Mouse (Mus musculus): ENCODE results near the gene Epb42. TPM values are rescaled to one million over a fixed set of nuclear protein-coding genes. Genes with fewer than 3 reads are reported as not detected.

Epb42 gene
- polyA plus RNA-seq, 1 experiment from 2014 or later: 0.78 TPM

DNA sequence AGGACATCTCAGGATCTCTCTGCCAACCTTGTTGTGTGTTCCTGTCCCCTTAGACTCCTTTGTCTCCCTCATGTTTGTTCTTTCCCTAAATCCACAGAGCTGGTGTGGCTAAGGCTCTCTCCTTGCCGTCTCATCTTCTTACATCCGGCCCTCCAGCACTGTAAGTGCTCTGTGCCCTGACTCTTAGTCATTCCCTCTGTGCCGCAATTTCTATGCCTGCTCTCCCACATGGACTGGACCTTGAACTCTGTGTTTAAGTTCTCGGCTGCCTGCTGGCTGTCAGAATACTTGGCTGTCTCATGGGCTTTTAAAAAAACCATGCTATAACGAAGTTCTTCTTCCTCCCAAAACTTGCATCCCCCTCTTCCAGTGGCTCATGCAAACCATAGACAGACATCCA is 14.0 kb downstream of the Epb42 start:
- H3K27me3 ChIP-seq (ENCODE audit: insufficient read depth, low read length): no peaks in the 10 kb centered on the region
- H3K4me2 ChIP-seq: no peak overlapping the region
- no peak overlapping the region for H3K27ac ChIP-seq (ENCODE audit: low read depth)
- H3K9me3 ChIP-seq (ENCODE audit: low read depth, low read length): no peaks in the 10 kb centered on the region
- ATAC-seq (ENCODE audit: insufficient read depth): no peak
- no peak for TF ChIP-seq CTCF (IDR thresholded peaks at IDR 0.05; ENCODE audit: low read depth)
- no peak for DNase-seq
- WGBS: 48% methylated on average over 5 of the region's 5 CpGs
- no peak overlapping the region for H3K4me3 ChIP-seq (ENCODE audit: low read depth, low read length)
- H3K36me3 ChIP-seq (ENCODE audit: insufficient read depth): peaks cover 1% of the 10 kb centered on the region; the same call in 1 of the 2 replicates
- H3K9ac ChIP-seq: no peak overlapping the region
- no peaks in the 10 kb centered on the region for H3K4me1 ChIP-seq (ENCODE audit: insufficient read depth)

DNA sequence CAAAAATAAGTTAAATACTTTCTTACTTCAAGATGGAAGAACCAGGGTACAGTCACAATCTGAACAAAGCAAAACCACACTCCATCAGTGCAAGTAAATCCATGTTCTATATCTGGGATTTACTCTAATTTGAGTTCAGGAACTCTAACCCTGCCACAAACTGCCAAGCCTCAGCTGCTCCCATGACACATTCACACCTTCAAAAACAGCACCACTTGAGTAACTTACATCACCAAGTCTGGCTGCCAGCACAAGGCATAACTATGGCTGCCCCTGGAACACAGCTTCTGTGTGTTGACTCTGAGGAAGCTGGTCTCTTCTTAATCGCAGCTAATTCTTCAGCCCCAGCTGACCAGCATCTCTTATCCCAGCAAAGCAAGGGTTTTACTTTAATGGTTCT is 19.7 kb downstream of the Epb42 start:
- ATAC-seq (ENCODE audit: insufficient read depth) (no peak), DNase-seq (no peak)
- Histone ChIP-seq H3K4me1 (ENCODE audit: insufficient read depth) (no peaks in the 10 kb centered on the region), H3K4me2 (no peak overlapping the region), H3K9ac (no peak overlapping the region), H3K27me3 (ENCODE audit: insufficient read depth, low read length) (no peaks in the 10 kb centered on the region), H3K4me3 (ENCODE audit: low read depth, low read length) (no peak overlapping the region), H3K9me3 (ENCODE audit: low read depth, low read length) (no peaks in the 10 kb centered on the region), H3K27ac (ENCODE audit: low read depth) (no peak overlapping the region), H3K36me3 (ENCODE audit: insufficient read depth) (peaks cover 25% of the 10 kb centered on the region)
- 92% methylated on average over 1 of the region's 1 CpGs for WGBS
- no peak for TF ChIP-seq CTCF (IDR thresholded peaks at IDR 0.05; ENCODE audit: low read depth)

DNA sequence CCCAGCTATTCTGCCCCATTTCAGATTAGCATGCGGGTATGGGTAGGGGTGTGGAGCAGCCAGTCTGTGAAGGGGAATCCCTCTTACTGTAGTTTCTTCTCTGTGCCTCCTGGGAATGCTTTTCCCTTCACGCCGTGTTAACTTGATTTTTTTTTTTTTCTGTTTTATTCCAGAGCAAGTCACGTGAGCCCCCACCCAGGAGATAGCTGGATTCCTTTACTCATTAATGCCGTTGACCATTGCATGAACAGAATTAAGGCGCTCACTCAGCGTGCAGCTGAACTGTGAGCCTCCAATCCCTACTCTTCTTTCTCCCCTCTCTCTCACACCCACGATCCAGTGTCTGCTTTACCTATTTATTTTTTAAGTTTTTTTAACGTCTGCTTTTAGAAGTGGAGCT is 20.6 kb downstream of the Epb42 start:
- no peaks in the 10 kb centered on the region for H3K4me1 ChIP-seq (ENCODE audit: insufficient read depth)
- H3K36me3 ChIP-seq (ENCODE audit: insufficient read depth): peaks cover 27% of the 10 kb centered on the region
- no peak for ATAC-seq (ENCODE audit: insufficient read depth)
- H3K9me3 ChIP-seq (ENCODE audit: low read depth, low read length): no peaks in the 10 kb centered on the region
- no peak for TF ChIP-seq CTCF (IDR thresholded peaks at IDR 0.05; ENCODE audit: low read depth)
- H3K27ac ChIP-seq (ENCODE audit: low read depth): no peak overlapping the region
- no peaks in the 10 kb centered on the region for H3K27me3 ChIP-seq (ENCODE audit: insufficient read depth, low read length)
- 83% methylated on average over 9 of the region's 9 CpGs for WGBS
- DNase-seq: no peak
- no peak overlapping the region for H3K4me3 ChIP-seq (ENCODE audit: low read depth, low read length)
- H3K9ac ChIP-seq: no peak overlapping the region
- H3K4me2 ChIP-seq: no peak overlapping the region

DNA sequence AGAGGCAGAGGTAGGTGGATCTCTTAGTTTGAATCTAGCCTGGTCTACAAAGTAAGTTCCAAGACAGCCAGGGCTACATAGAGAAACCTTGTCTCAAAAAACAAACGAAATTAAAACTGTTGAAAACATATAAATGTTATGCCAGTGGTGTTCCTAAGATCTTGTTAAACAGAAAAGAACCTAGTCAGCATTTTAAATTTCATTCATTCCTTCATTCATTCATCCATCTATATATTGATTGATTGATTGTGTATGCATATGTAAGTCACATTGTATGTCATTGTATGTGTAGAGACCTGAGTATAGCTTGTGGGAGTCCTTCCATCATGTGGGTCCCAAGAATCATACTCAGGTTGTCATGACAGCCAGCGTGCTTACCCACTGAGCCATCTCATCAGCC is 21.4 kb downstream of the Epb42 start:
- Histone ChIP-seq H3K27ac (ENCODE audit: low read depth) (no peak overlapping the region), H3K4me1 (ENCODE audit: insufficient read depth) (no peaks in the 10 kb centered on the region), H3K4me2 (no peak overlapping the region), H3K9ac (no peak overlapping the region), H3K36me3 (ENCODE audit: insufficient read depth) (peaks cover 27% of the 10 kb centered on the region), H3K27me3 (ENCODE audit: insufficient read depth, low read length) (no peaks in the 10 kb centered on the region), H3K9me3 (ENCODE audit: low read depth, low read length) (no peaks in the 10 kb centered on the region), H3K4me3 (ENCODE audit: low read depth, low read length) (no peak overlapping the region)
- no peak for DNase-seq
- ATAC-seq (ENCODE audit: insufficient read depth): no peak
- TF ChIP-seq CTCF (IDR thresholded peaks at IDR 0.05; ENCODE audit: low read depth): no peak
- 88% methylated on average over 2 of the region's 2 CpGs for WGBS

DNA sequence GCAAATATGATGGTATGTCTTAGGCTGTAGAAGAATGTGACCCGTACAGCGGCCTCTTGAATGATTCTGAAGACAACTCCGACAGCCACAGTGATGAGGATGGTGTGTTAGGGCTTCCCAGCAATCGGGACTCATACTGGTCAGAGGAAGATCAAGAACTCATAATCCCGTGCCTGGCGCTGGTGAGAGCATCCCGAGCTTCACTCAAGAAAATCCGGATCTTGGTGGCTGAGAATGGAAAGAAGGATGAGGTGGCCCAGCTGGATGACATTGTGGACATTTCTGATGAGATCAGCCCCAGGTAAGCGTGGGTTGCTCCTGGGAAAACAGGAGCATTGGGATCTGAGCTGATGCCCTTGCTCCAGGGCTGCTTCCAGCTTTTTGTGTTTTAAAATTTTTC is 24.2 kb downstream of the Epb42 start:
- H3K27me3 ChIP-seq (ENCODE audit: insufficient read depth, low read length): no peaks in the 10 kb centered on the region
- TF ChIP-seq CTCF (IDR thresholded peaks at IDR 0.05; ENCODE audit: low read depth): no peak
- H3K4me2 ChIP-seq: no peak overlapping the region
- H3K27ac ChIP-seq (ENCODE audit: low read depth): no peak overlapping the region
- no peak overlapping the region for H3K4me3 ChIP-seq (ENCODE audit: low read depth, low read length)
- H3K36me3 ChIP-seq (ENCODE audit: insufficient read depth): peaks cover 24% of the 10 kb centered on the region
- DNase-seq (no peak), ATAC-seq (ENCODE audit: insufficient read depth) (no peak)
- H3K9ac ChIP-seq: no peak overlapping the region
- H3K4me1 ChIP-seq (ENCODE audit: insufficient read depth): no peaks in the 10 kb centered on the region
- 79% methylated on average over 9 of the region's 9 CpGs for WGBS
- no peaks in the 10 kb centered on the region for H3K9me3 ChIP-seq (ENCODE audit: low read depth, low read length)

DNA sequence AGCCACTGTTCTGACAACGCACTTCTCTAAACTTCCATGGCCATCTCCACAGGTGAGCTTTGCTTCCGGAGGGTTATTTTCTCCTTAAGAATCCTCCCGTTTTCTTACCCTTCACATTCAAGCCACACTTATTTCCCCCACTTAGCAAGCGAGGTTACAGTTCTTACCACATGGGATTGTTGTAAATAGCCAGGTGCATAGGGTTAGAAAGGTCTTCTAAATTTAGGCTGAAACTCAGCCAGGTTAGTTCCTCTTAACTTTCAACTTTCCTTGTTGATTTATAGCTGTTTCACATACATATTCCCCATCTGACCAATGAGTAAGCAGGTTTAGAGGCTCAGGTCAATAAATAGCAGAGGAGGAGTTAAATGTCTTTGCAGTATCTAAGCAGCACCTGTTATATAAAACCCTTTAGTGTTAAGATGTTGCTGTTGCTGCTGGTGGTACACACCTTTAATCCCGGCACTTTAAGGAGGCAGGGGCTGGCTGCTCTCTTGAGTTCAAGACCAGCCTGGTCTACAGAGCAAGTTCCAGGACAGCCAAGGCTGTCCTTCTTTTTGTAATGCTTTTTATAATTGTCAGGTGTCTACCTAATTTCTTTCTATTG is 27.7 kb downstream of the Epb42 start:
- H3K36me3 ChIP-seq (ENCODE audit: insufficient read depth): peaks cover 16% of the 10 kb centered on the region
- TF ChIP-seq CTCF (IDR thresholded peaks at IDR 0.05; ENCODE audit: low read depth): no peak
- 16% methylated on average over 5 of the region's 5 CpGs for WGBS
- no peaks in the 10 kb centered on the region for H3K27me3 ChIP-seq (ENCODE audit: insufficient read depth, low read length)
- peak overlapping the region; percentile 61 for H3K9ac ChIP-seq
- H3K4me1 ChIP-seq (ENCODE audit: insufficient read depth): no peaks in the 10 kb centered on the region
- H3K9me3 ChIP-seq (ENCODE audit: low read depth, low read length): no peaks in the 10 kb centered on the region
- DNase-seq (no peak), ATAC-seq (ENCODE audit: insufficient read depth) (no peak)
- H3K27ac ChIP-seq (ENCODE audit: low read depth): no peak overlapping the region
- H3K4me2 ChIP-seq: peak overlapping the region; percentile 75
- H3K4me3 ChIP-seq (ENCODE audit: low read depth, low read length): peak overlapping the region; percentile 71

DNA sequence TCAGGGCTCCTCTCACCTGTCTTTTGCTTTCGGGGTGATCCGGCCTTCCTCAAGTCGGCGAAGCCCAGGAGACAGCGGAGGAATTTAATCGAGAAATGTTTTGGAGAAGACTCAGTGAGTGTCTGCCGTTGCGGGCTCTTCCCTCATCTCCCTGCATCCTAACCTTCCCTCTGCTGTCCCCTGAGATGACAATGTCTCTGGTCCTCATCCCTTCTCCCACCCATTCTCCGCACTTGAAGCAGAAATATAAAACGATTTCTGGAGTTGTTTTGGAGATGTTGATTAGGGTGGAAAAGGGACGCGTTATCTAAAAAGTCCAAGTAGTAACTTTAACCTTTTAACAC is 28.2 kb downstream of the Epb42 start:
- peak overlapping the region; percentile 71 for H3K4me3 ChIP-seq (ENCODE audit: low read depth, low read length)
- peak; percentile 18; the same call in 1 of the 2 replicates for ATAC-seq (ENCODE audit: insufficient read depth)
- H3K36me3 ChIP-seq (ENCODE audit: insufficient read depth): peaks cover 14% of the 10 kb centered on the region
- WGBS: under 1% methylated on average over 12 of the region's 12 CpGs
- H3K4me2 ChIP-seq: peak overlapping the region; percentile 75
- peak overlapping the region; percentile 61 for H3K9ac ChIP-seq
- TF ChIP-seq CTCF (IDR thresholded peaks at IDR 0.05; ENCODE audit: low read depth): no peak
- H3K27ac ChIP-seq (ENCODE audit: low read depth): peak overlapping the region; percentile 28; the same call in 1 of the 2 replicates
- DNase-seq: no peak
- no peaks in the 10 kb centered on the region for H3K27me3 ChIP-seq (ENCODE audit: insufficient read depth, low read length)
- H3K4me1 ChIP-seq (ENCODE audit: insufficient read depth): no peaks in the 10 kb centered on the region
- H3K9me3 ChIP-seq (ENCODE audit: low read depth, low read length): no peaks in the 10 kb centered on the region
